Comparison of ENCODE assay signal across 8 mouse cellular contexts in genomic region chr14:118005697-118006096, GRCm38 (mm10). TPM values are rescaled to one million over a fixed set of nuclear protein-coding genes. Genes with fewer than 3 reads are reported as not detected.
DNase-seq lines count a peak whose midpoint lies in the region; TF ChIP-seq lines count a peak whose summit lies in the region.

No protein-coding gene starts in this region.

- no peaks in the 10 kb centered on the region for H3K79me2 ChIP-seq in MEL (ENCODE audit: control insufficient read depth, insufficient read depth, low read length, poor library complexity)

- TF ChIP-seq CTCF in MEL (IDR thresholded peaks at IDR 0.05 in 2 of 3, conservative IDR thresholded peaks at IDR 0.05 in 1 of 3; ENCODE audit: control insufficient read depth in 1 of 3, insufficient read depth in 1 of 3, low read depth in 2 of 3, low read length in 3 of 3, poor library complexity in 1 of 3, severe bottlenecking in 1 of 3), result peak in 1 of 3 experiments; percentile 13; a peak in 2 of 6 replicates

- TF ChIP-seq EP300 in MEL (IDR thresholded peaks at IDR 0.05; ENCODE audit: low read depth in 1 of 2, low read length in 2 of 2), result no peak

- intact Hi-C loops in heart, postnatal 14 days (cut with DNase I), result loop anchor here (1.0 to 5.0 kb wide), 2 partner anchors 147 to 587 kb away; no protein-coding TSS in a partner anchor

- TF ChIP-seq POLR2A in MEL (IDR thresholded peaks at IDR 0.05; ENCODE audit: control insufficient read depth in 1 of 2, insufficient read depth in 1 of 2, low read depth in 1 of 2, low read length in 2 of 2, poor library complexity in 1 of 2), result no peak

- no peak overlapping the region for H3K4me3 ChIP-seq in MEL (ENCODE audit: control insufficient read depth in 1 of 2, insufficient read depth in 1 of 2, low read depth in 2 of 2, low read length in 2 of 2)

- no peak; the same call in 1 of the 2 replicates for TF ChIP-seq RAD21 in MEL (IDR thresholded peaks at IDR 0.05; ENCODE audit: low read depth, low read length)

- H3K9ac ChIP-seq in MEL (ENCODE audit: control insufficient read depth, low read depth, low read length, poor library complexity, severe bottlenecking), result no peak overlapping the region

- H3K4me1 ChIP-seq in MEL (ENCODE audit: control insufficient read depth in 1 of 2, insufficient read depth in 2 of 2, low read length in 2 of 2), result no peaks in the 10 kb centered on the region

- no peak overlapping the region for H3K27ac ChIP-seq in MEL (ENCODE audit: control insufficient read depth, low read depth, low read length)

- peak; percentile 56 for DNase-seq in adrenal gland, postnatal 10 days
- DNase-seq in adrenal gland, postnatal 4 days (ENCODE audit: low spot score in 2 of 2), result no peak
- DNase-seq in MEL (ENCODE audit: low read depth, low spot score), result peak; percentile 1
- peak; percentile 32 for DNase-seq in embryo, embryonic 11.5 days (ENCODE audit: low read depth, low spot score)
- DNase-seq in heart, postnatal 14 days, result peak; percentile 48 to 69
- peak; percentile 52 to 69 for DNase-seq in kidney, postnatal 36 days
- peak; percentile 71 for DNase-seq in lung, postnatal 36 days
- DNase-seq in right cerebral cortex, postnatal 4 days, result peak; percentile 52

- no peaks in the 10 kb centered on the region for H3K36me3 ChIP-seq in MEL (ENCODE audit: control insufficient read depth in 1 of 2, insufficient read depth in 2 of 2, low read length in 2 of 2)

- no peaks in the 10 kb centered on the region for H3K27me3 ChIP-seq in MEL (ENCODE audit: control insufficient read depth in 1 of 2, insufficient read depth in 2 of 2, low read length in 2 of 2)

- H3K9me3 ChIP-seq in MEL (replicated peaks; ENCODE audit: insufficient read depth, low read length), result no peaks in the 10 kb centered on the region

TF ChIP-seq in MEL, 35 proteins besides CTCF, POLR2A, EP300 and RAD21:
- TF ChIP-seq GABPA (IDR thresholded peaks at IDR 0.05; ENCODE audit: low read depth, low read length) (no peak), SMC3 (IDR thresholded peaks at IDR 0.05; ENCODE audit: low read depth, low read length) (peak; percentile 4; the same call in 1 of the 2 replicates), TBP (IDR thresholded peaks at IDR 0.05; ENCODE audit: low read depth, low read length) (no peak), USF1 (IDR thresholded peaks at IDR 0.05; ENCODE audit: low read depth, low read length) (no peak), ETS1 (IDR thresholded peaks at IDR 0.05; ENCODE audit: low read depth, low read length) (no peak), JUND (IDR thresholded peaks at IDR 0.05; ENCODE audit: low read depth, low read length) (no peak), MAFK (IDR thresholded peaks at IDR 0.05; ENCODE audit: borderline replicate concordance, low read depth, low read length) (no peak)

RNA-seq across cellular contexts. Expression of gene Dct, which starts 46.3 kb away (rescaled TPM):
- total RNA-seq in adrenal gland, postnatal 10 days (2021), result not detected
- total RNA-seq in adrenal gland, postnatal 4 days (2021), result under 1 TPM in 1 of 2 experiments, not detected in 1; 0.11 TPM
- total RNA-seq in MEL (2012; rRNA removed), result 0.08 and 0.10 TPM in 2 replicates
- polyA plus RNA-seq in MEL (2012; ENCODE audit: insufficient read depth in 1 of 2, insufficient read length in 2 of 2, low read depth in 1 of 2, low replicate concordance in 2 of 2, missing spikeins in 1 of 2), result under 1 TPM in 1 of 2 experiments, not detected in 1; 0.49 TPM
- total RNA-seq in heart, postnatal 14 days (2021), result 1 to 10 TPM; 2.8 to 3.8 TPM

Comparison
In these comparisons a context has a peak if more than half of its experiments do, and no peak if none do; other contexts are left out.
1. DNase-seq: peak in adrenal gland, postnatal 10 days (single experiment), MEL (single experiment), embryo, embryonic 11.5 days (single experiment), heart, postnatal 14 days (2 of 2), kidney, postnatal 36 days (2 of 2), lung, postnatal 36 days (single experiment) and right cerebral cortex, postnatal 4 days (single experiment); none in adrenal gland, postnatal 4 days (0 of 2).